Mouse (Mus musculus): ENCODE data around the gene Tpi1. TPM values are rescaled to one million over a fixed set of nuclear protein-coding genes. Genes with fewer than 3 reads are reported as not detected.
"Not testable (repeated sequence)": the region's sequence is repeated elsewhere in the genome, so short reads cannot be mapped to it uniquely, and the experiment has no call there.

Gene Tpi1
- polyA plus RNA-seq, 1 experiment = 1,480 TPM

- Histone ChIP-seq H3ac (ENCODE audit: control insufficient read depth, insufficient read length) (peak overlapping the region; percentile 30), H3K4me3 (peak overlapping the region; percentile 97), H3K79me2 (ENCODE audit: control insufficient read depth, insufficient read depth) (peaks cover 29% of the 10 kb centered on the region), H3K4me2 (ENCODE audit: low read depth) (peak overlapping the region; percentile 83), H3K27me3 (ENCODE audit: control insufficient read depth, insufficient read depth, insufficient read length) (no peaks in the 10 kb centered on the region), H3K36me3 (ENCODE audit: control insufficient read depth, insufficient read depth) (peaks cover 7% of the 10 kb centered on the region)
- TF ChIP-seq POLR2A (IDR thresholded peaks at IDR 0.05; ENCODE audit: insufficient read length, low read depth) (no peak), POLR2AphosphoS2 (IDR thresholded peaks at IDR 0.05; ENCODE audit: insufficient read length, low read depth) (peak; percentile 10), USF1 (IDR thresholded peaks at IDR 0.05; ENCODE audit: low read depth) (no peak), MYOG (IDR thresholded peaks at IDR 0.05; ENCODE audit: control insufficient read depth in 1 of 3, insufficient read depth in 1 of 3, insufficient read length in 2 of 3, low read depth in 2 of 3) (no peak)
These were observed 2.2 kb downstream of the Tpi1 start for GRCm38 (mm10) chr6:124811701-124812560.

- Histone ChIP-seq H3K4me2 (ENCODE audit: low read depth) (peak overlapping the region; percentile 83), H3K36me3 (ENCODE audit: control insufficient read depth, insufficient read depth) (peaks cover 6% of the 10 kb centered on the region), H3K4me3 (peak overlapping the region; percentile 97), H3K27me3 (ENCODE audit: control insufficient read depth, insufficient read depth, insufficient read length) (no peaks in the 10 kb centered on the region), H3K79me2 (ENCODE audit: control insufficient read depth, insufficient read depth) (peaks cover 29% of the 10 kb centered on the region), H3ac (ENCODE audit: control insufficient read depth, insufficient read length) (no peak overlapping the region)
- TF ChIP-seq SRF (IDR thresholded peaks at IDR 0.05; ENCODE audit: control insufficient read depth, insufficient read length, low read depth) (no peak), MYOG (IDR thresholded peaks at IDR 0.05; ENCODE audit: control insufficient read depth in 1 of 3, insufficient read depth in 1 of 3, insufficient read length in 2 of 3, low read depth in 2 of 3) (no peak), TCF12 (IDR thresholded peaks at IDR 0.05; ENCODE audit: insufficient read depth, poor library complexity, severe bottlenecking) (no peak), CEBPB (IDR thresholded peaks at IDR 0.05; ENCODE audit: insufficient read depth, poor library complexity, severe bottlenecking) (no peak), E2F4 (IDR thresholded peaks at IDR 0.05; ENCODE audit: insufficient read depth) (no peak), TCF3 (IDR thresholded peaks at IDR 0.05; ENCODE audit: insufficient read length, low read depth) (no peak), MYOD1 (IDR thresholded peaks at IDR 0.05; ENCODE audit: control insufficient read depth in 1 of 3, insufficient read length in 2 of 3, low read depth in 2 of 3) (no peak), MAX (IDR thresholded peaks at IDR 0.05; ENCODE audit: low read depth) (no peak)
These were observed 2.8 kb downstream of the Tpi1 start for GRCm38 (mm10) chr6:124811403-124811665.

- peak overlapping the region; percentile 92 for H3K4me2 ChIP-seq (ENCODE audit: low read depth)
- H3K27me3 ChIP-seq (ENCODE audit: control insufficient read depth, insufficient read depth, insufficient read length); H3ac ChIP-seq (ENCODE audit: control insufficient read depth, insufficient read length); H3K36me3 ChIP-seq (ENCODE audit: control insufficient read depth, insufficient read depth): not testable (repeated sequence)
- H3K4me3 ChIP-seq = peak overlapping the region; percentile 81
- H3K79me2 ChIP-seq (ENCODE audit: control insufficient read depth, insufficient read depth) = peaks cover 29% of the 10 kb centered on the region
- TF ChIP-seq USF1 (IDR thresholded peaks at IDR 0.05; ENCODE audit: low read depth) = peak; percentile 8
- peak; percentile 26 for TF ChIP-seq POLR2A (IDR thresholded peaks at IDR 0.05; ENCODE audit: insufficient read length, low read depth)
- peak; percentile 39 for TF ChIP-seq POLR2AphosphoS2 (IDR thresholded peaks at IDR 0.05; ENCODE audit: insufficient read length, low read depth)
These were observed 3.3 kb downstream of the Tpi1 start for GRCm38 (mm10) chr6:124810566-124811402.

- Histone ChIP-seq H3K4me3 (peak overlapping the region; percentile 81), H3K27me3 (ENCODE audit: control insufficient read depth, insufficient read depth, insufficient read length) (no peaks in the 10 kb centered on the region)
These were observed 4.1 kb downstream of the Tpi1 start for GRCm38 (mm10) chr6:124809775-124810538.

DNA sequence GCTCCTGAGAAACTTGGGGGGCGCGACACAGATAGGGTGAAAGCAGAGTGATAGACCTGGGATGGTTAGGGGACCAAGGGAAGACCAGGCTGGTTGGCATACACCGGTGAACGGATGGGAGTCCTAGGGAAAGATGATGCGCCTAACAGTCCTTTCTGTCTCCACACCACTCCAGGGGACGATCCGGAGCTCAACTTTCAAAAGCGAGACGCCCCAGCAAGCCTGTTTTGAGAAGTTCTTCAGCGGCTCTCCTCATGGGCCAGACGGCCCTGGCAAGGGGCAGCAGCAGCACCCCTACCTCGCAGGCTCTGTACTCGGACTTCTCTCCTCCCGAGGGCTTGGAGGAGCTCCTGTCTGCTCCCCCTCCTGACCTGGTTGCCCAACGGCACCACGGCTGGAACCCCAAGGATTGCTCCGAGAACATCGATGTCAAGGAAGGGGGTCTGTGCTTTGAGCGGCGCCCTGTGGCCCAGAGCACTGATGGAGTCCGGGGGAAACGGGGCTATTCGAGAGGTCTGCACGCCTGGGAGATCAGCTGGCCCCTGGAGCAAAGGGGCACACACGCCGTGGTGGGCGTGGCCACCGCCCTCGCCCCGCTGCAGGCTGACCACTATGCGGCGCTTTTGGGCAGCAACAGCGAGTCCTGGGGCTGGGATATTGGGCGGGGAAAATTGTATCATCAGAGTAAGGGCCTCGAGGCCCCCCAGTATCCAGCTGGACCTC lies 4.9 kb downstream of the Tpi1 start:
- Histone ChIP-seq H3K36me3 (ENCODE audit: control insufficient read depth, insufficient read depth) (peaks cover 6% of the 10 kb centered on the region), H3ac (ENCODE audit: control insufficient read depth, insufficient read length) (peak overlapping the region; percentile 16)
- TF ChIP-seq REST (IDR thresholded peaks at IDR 0.05; ENCODE audit: insufficient read depth, insufficient read length) = no peak
- TF ChIP-seq SRF (IDR thresholded peaks at IDR 0.05; ENCODE audit: control insufficient read depth, insufficient read length, low read depth) = no peak
- TF ChIP-seq MYOG (IDR thresholded peaks at IDR 0.05; ENCODE audit: control insufficient read depth in 1 of 3, insufficient read depth in 1 of 3, insufficient read length in 2 of 3, low read depth in 2 of 3) = peak in 2 of 3 experiments; percentile 30 to 69
- TF ChIP-seq POLR2A (IDR thresholded peaks at IDR 0.05; ENCODE audit: insufficient read length, low read depth) = peak; percentile 63
- TF ChIP-seq TCF3 (IDR thresholded peaks at IDR 0.05; ENCODE audit: insufficient read length, low read depth) = no peak
- peak; percentile 85 for TF ChIP-seq POLR2AphosphoS2 (IDR thresholded peaks at IDR 0.05; ENCODE audit: insufficient read length, low read depth)
- no peak for TF ChIP-seq MAX (IDR thresholded peaks at IDR 0.05; ENCODE audit: low read depth)
- TF ChIP-seq USF1 (IDR thresholded peaks at IDR 0.05; ENCODE audit: low read depth) = no peak
- no peak for TF ChIP-seq CEBPB (IDR thresholded peaks at IDR 0.05; ENCODE audit: insufficient read depth, poor library complexity, severe bottlenecking)
- TF ChIP-seq E2F4 (IDR thresholded peaks at IDR 0.05; ENCODE audit: insufficient read depth) = no peak
- TF ChIP-seq MYOD1 (IDR thresholded peaks at IDR 0.05; ENCODE audit: control insufficient read depth in 1 of 3, insufficient read length in 2 of 3, low read depth in 2 of 3) = peak in 2 of 3 experiments; percentile 21 to 46
- no peak for TF ChIP-seq TCF12 (IDR thresholded peaks at IDR 0.05; ENCODE audit: insufficient read depth, poor library complexity, severe bottlenecking)

More at GRCm38 (mm10) chr6:124809775-124810538, 4.1 kb downstream of the Tpi1 start:
- peak overlapping the region; percentile 92 for H3K4me2 ChIP-seq (ENCODE audit: low read depth)
- H3K36me3 ChIP-seq (ENCODE audit: control insufficient read depth, insufficient read depth) = peaks cover 6% of the 10 kb centered on the region
- H3ac ChIP-seq (ENCODE audit: control insufficient read depth, insufficient read length) = peak overlapping the region; percentile 16
- H3K79me2 ChIP-seq (ENCODE audit: control insufficient read depth, insufficient read depth) = peaks cover 29% of the 10 kb centered on the region
- TF ChIP-seq POLR2A (IDR thresholded peaks at IDR 0.05; ENCODE audit: insufficient read length, low read depth) (peak; percentile 49), REST (IDR thresholded peaks at IDR 0.05; ENCODE audit: insufficient read depth, insufficient read length) (no peak), POLR2AphosphoS2 (IDR thresholded peaks at IDR 0.05; ENCODE audit: insufficient read length, low read depth) (peak; percentile 85)

More for the DNA sequence above, 4.9 kb downstream of the Tpi1 start:
- H3K4me2 ChIP-seq (ENCODE audit: low read depth) = peak overlapping the region; percentile 92
- H3K79me2 ChIP-seq (ENCODE audit: control insufficient read depth, insufficient read depth) = peaks cover 29% of the 10 kb centered on the region
- no peaks in the 10 kb centered on the region for H3K27me3 ChIP-seq (ENCODE audit: control insufficient read depth, insufficient read depth, insufficient read length)
- H3K4me3 ChIP-seq = peak overlapping the region; percentile 81
